Mouse (Mus musculus) right cerebral cortex, postnatal 14 days (tissue): ENCODE measurements around the gene Cela3b.
A peak's percentile ranks its signal among the peaks of the same experiment; 100 is the strongest.
"Not testable (repeated sequence)": the region's sequence is repeated elsewhere in the genome, so short reads cannot be mapped to it uniquely, and the experiment has no call there.

Experiments
- DNase-seq: peaks from one replicate; pipeline ENCODE4 v3.0.0; 2022

The Cela3b gene

GRCm38 (mm10) chr4:137412185-137412709 lies 18.1 kb downstream of the Cela3b start:
- not testable (repeated sequence) for DNase-seq

- DNase-seq, result no peak
Observed at GRCm38 (mm10) chr4:137409691-137410090, 20.6 kb downstream of the Cela3b start, which contains the start of gene Cela3a. TSS of gene Cela3a (minus strand) at chr4:137409791.

GRCm38 (mm10) chr4:137405571-137405970 lies 24.8 kb downstream of the Cela3b start:
- DNase-seq, result no peak

GRCm38 (mm10) chr4:137396641-137397525 lies 33.5 kb downstream of the Cela3b start:
- no peak for DNase-seq

GRCm38 (mm10) chr4:137393378-137394135 lies 36.8 kb downstream of the Cela3b start:
- no peak for DNase-seq

GRCm38 (mm10) chr4:137392874-137393273 lies 37.5 kb downstream of the Cela3b start:
- DNase-seq, result no peak

GRCm38 (mm10) chr4:137391287-137391686 lies 39.1 kb downstream of the Cela3b start:
- DNase-seq, result no peak

- no peak for DNase-seq
Observed at GRCm38 (mm10) chr4:137390196-137390595, 40.1 kb downstream of the Cela3b start.

- DNase-seq, result no peak
Observed at GRCm38 (mm10) chr4:137388983-137389382, 41.4 kb downstream of the Cela3b start.

- peak; percentile 74 for DNase-seq
Observed at GRCm38 (mm10) chr4:137388059-137388794, 42.1 kb downstream of the Cela3b start.

GRCm38 (mm10) chr4:137387482-137388058 lies 42.8 kb downstream of the Cela3b start:
- DNase-seq, result no peak

- DNase-seq, result no peak
Observed at GRCm38 (mm10) chr4:137380702-137381605, 49.4 kb downstream of the Cela3b start.

GRCm38 (mm10) chr4:137379713-137380255 lies 50.6 kb downstream of the Cela3b start:
- no peak for DNase-seq

- DNase-seq, result no peak
Observed at GRCm38 (mm10) chr4:137379085-137379484, 51.3 kb downstream of the Cela3b start.

GRCm38 (mm10) chr4:137377526-137378304 lies 52.6 kb downstream of the Cela3b start:
- no peak for DNase-seq

- DNase-seq, result no peak
Observed at GRCm38 (mm10) chr4:137376778-137377177, 53.6 kb downstream of the Cela3b start.

GRCm38 (mm10) chr4:137375314-137376278 lies 54.7 kb downstream of the Cela3b start:
- no peak for DNase-seq

- DNase-seq, result no peak
Observed at GRCm38 (mm10) chr4:137373711-137374110, 56.6 kb downstream of the Cela3b start.
